Mouse (Mus musculus) CH12.LX (cell line): ENCODE data around the gene Tpra1.

Experiments used
- MYC ChIP-seq: IDR thresholded peaks from 2 replicates; pipeline ENCODE4 v1.6.1; 2011; ENCODE audit warnings: low read depth, mild to moderate bottlenecking, improper control_type of control experiment, low read length
- POLR2A ChIP-seq: IDR thresholded peaks from 2 replicates; pipeline ENCODE4 v1.6.1; 2011; ENCODE audit warnings: low read depth, mild to moderate bottlenecking, improper control_type of control experiment, low read length

DNA sequence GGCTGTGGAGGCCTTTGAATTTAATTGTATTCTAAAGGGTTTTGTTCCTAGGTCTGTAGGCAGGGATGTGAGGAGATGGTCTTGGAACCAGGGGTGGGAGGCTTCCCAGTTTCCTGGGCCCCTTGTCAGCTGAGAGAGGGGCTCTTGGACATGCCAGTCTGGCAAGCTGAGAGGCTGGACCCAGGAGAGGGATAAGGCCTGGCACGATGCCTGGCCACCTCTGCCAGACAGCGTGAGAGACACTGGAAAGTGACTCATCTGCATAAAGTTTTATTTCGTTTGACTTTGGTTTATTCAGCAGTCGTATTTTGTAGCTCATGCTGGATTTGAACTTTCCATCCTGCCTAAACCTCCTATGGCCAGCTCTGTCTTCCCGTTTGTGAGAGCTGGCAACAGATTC, 26.5 kb downstream of the Tpra1 start:
- TF ChIP-seq POLR2A (no peak), MYC (no peak)
